Mouse (Mus musculus): ENCODE data around the gene Ctns.

Ctns gene

GRCm38 (mm10) chr11:73194444-73194843 lies 4.4 kb downstream of the Ctns start:
- DNase-seq (ENCODE audit: low read depth, low spot score): no peak

GRCm38 (mm10) chr11:73193047-73193446 lies 5.8 kb downstream of the Ctns start:
- DNase-seq (ENCODE audit: low read depth, low spot score): no peak

GRCm38 (mm10) chr11:73187231-73187630 lies 11.6 kb downstream of the Ctns start:
- no peak for DNase-seq (ENCODE audit: low read depth, low spot score)

GRCm38 (mm10) chr11:73185872-73186615 lies 12.8 kb downstream of the Ctns start:
- no peak for DNase-seq (ENCODE audit: low read depth, low spot score)

GRCm38 (mm10) chr11:73177895-73178294 lies 20.9 kb downstream of the Ctns start:
- DNase-seq (ENCODE audit: low read depth, low spot score): no peak

- peak; percentile 49 for DNase-seq (ENCODE audit: low read depth, low spot score)
Measured at GRCm38 (mm10) chr11:73177509-73177875, 21.4 kb downstream of the Ctns start.

GRCm38 (mm10) chr11:73176608-73177508 lies 22.0 kb downstream of the Ctns start, which contains the start of the genes Emc6 and Tax1bp3:
TSS of gene Emc6 (minus strand) at chr11:73177037.
TSS of gene Tax1bp3 (plus strand) at chr11:73177083.
- peak; percentile 99 for DNase-seq (ENCODE audit: low read depth, low spot score)

- no peak for DNase-seq (ENCODE audit: low read depth, low spot score)
Measured at GRCm38 (mm10) chr11:73176186-73176585, 22.7 kb downstream of the Ctns start.

GRCm38 (mm10) chr11:73175612-73176011 lies 23.2 kb downstream of the Ctns start:
- no peak for DNase-seq (ENCODE audit: low read depth, low spot score)

- no peak for DNase-seq (ENCODE audit: low read depth, low spot score)
Measured at GRCm38 (mm10) chr11:73172186-73172585, 26.7 kb downstream of the Ctns start.

- DNase-seq (ENCODE audit: low read depth, low spot score): peak; percentile 78
Measured at GRCm38 (mm10) chr11:73169231-73169630, 29.6 kb downstream of the Ctns start.

GRCm38 (mm10) chr11:73168576-73168975 lies 30.3 kb downstream of the Ctns start:
- DNase-seq (ENCODE audit: low read depth, low spot score): no peak

- no peak for DNase-seq (ENCODE audit: low read depth, low spot score)
Measured at GRCm38 (mm10) chr11:73168071-73168470, 30.8 kb downstream of the Ctns start.

- DNase-seq (ENCODE audit: low read depth, low spot score): no peak
Measured at GRCm38 (mm10) chr11:73162284-73162683, 36.6 kb downstream of the Ctns start.

- DNase-seq (ENCODE audit: low read depth, low spot score): no peak
Measured at GRCm38 (mm10) chr11:73161616-73162015, 37.2 kb downstream of the Ctns start.

- DNase-seq (ENCODE audit: low read depth, low spot score): no peak
Measured at GRCm38 (mm10) chr11:73160811-73161200, 38.0 kb downstream of the Ctns start.

- DNase-seq (ENCODE audit: low read depth, low spot score): peak; percentile 30
Measured at GRCm38 (mm10) chr11:73159957-73160810, 38.7 kb downstream of the Ctns start, which contains the start of gene P2rx5. TSS of gene P2rx5 (plus strand) at chr11:73160421.

- no peak for DNase-seq (ENCODE audit: low read depth, low spot score)
Measured at GRCm38 (mm10) chr11:73155071-73155470, 43.8 kb downstream of the Ctns start.

- DNase-seq (ENCODE audit: low read depth, low spot score): peak; percentile 25
Measured at GRCm38 (mm10) chr11:73148209-73148608, 50.6 kb downstream of the Ctns start.

- no peak for DNase-seq (ENCODE audit: low read depth, low spot score)
Measured at GRCm38 (mm10) chr11:73146975-73147365, 51.9 kb downstream of the Ctns start.
